Mouse (Mus musculus): ENCODE measurements around the gene Nrde2. TPM values are rescaled to one million over a fixed set of nuclear protein-coding genes. Genes with fewer than 3 reads are reported as not detected.

Gene Nrde2
- polyA plus RNA-seq, 1 experiment from 2014 or later = 4.7 TPM

DNA sequence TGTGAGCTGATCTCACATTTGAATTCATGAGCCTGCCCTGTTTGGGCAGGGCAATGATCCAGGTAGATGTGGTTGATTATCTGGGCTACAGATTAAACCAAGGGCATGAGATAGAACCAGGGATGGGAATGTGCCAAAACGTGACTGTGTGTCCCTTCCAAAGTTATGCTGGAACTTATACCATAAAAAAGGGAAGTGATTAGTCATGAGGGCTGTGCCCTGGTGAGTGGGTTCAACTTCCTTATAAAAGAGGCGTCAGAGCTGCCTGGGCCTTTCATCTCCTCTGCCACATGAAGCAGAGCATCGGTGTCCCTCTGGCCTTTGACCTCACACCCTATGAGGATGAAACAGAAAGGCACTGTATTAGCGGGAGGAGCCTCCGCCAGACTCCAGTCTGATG, 24.5 kb upstream of the Nrde2 start:
- no peak overlapping the region for H3K4me3 ChIP-seq (ENCODE audit: low read depth, low read length)
- TF ChIP-seq CTCF (IDR thresholded peaks at IDR 0.05; ENCODE audit: low read depth) (no peak), EP300 (IDR thresholded peaks at IDR 0.05; ENCODE audit: low read depth) (no peak)
- DNase-seq (no peak), ATAC-seq (no peak)
- H3K36me3 ChIP-seq (replicated peaks; ENCODE audit: insufficient read depth, low read length) = no peaks in the 10 kb centered on the region
- H3K27me3 ChIP-seq (ENCODE audit: insufficient read depth, low read length) = no peaks in the 10 kb centered on the region
- H3K9me3 ChIP-seq (ENCODE audit: low read length) = no peaks in the 10 kb centered on the region
- no peak overlapping the region for H3K9ac ChIP-seq (replicated peaks)
- H3K4me1 ChIP-seq (ENCODE audit: insufficient read depth) = peaks cover 16% of the 10 kb centered on the region
- 28% methylated on average over 5 of the region's 5 CpGs for WGBS (ENCODE audit: insufficient replicate concordance)
- H3K27ac ChIP-seq (ENCODE audit: low read depth) = peak overlapping the region; percentile 66
- H3K4me2 ChIP-seq (ENCODE audit: low read depth, low read length) = no peak overlapping the region

- no peak overlapping the region for H3K9ac ChIP-seq (replicated peaks)
- peak; percentile 43 for TF ChIP-seq CTCF (IDR thresholded peaks at IDR 0.05; ENCODE audit: low read depth)
- TF ChIP-seq EP300 (IDR thresholded peaks at IDR 0.05; ENCODE audit: low read depth) = no peak
- no peak overlapping the region for H3K4me3 ChIP-seq (ENCODE audit: low read depth, low read length)
- H3K4me2 ChIP-seq (ENCODE audit: low read depth, low read length) = no peak overlapping the region
- DNase-seq (no peak), ATAC-seq (no peak)
- H3K27ac ChIP-seq (ENCODE audit: low read depth) = no peak overlapping the region
- no peaks in the 10 kb centered on the region for H3K27me3 ChIP-seq (ENCODE audit: insufficient read depth, low read length)
- no peaks in the 10 kb centered on the region for H3K9me3 ChIP-seq (ENCODE audit: low read length)
- 80% methylated on average over 2 of the region's 2 CpGs for WGBS (ENCODE audit: insufficient replicate concordance)
- H3K36me3 ChIP-seq (replicated peaks; ENCODE audit: insufficient read depth, low read length) = no peaks in the 10 kb centered on the region
- H3K4me1 ChIP-seq (ENCODE audit: insufficient read depth) = peaks cover 10% of the 10 kb centered on the region
Measured at GRCm38 (mm10) chr12:100182676-100183075, 23.2 kb upstream of the Nrde2 start.

DNA sequence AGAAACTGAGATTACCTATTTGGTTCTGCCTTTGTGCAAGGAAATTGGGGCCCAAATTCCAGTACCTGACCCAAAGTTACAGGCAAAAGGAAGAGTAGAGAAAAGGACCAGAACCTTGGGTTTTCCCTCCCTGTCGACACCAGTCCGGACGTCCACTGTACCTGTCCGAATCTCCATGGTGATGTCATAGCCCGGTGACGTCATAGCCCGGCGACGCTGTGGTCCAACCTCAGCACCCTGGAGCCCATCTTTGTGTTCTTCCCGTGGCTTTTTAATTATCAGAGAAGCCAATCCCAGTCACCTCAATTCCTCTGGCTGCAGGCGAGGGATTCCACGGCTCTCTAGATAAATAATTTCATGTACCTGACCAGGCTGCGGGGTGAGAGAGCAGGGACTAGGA, 21.3 kb upstream of the Nrde2 start:
- TF ChIP-seq CTCF (IDR thresholded peaks at IDR 0.05; ENCODE audit: low read depth) (no peak), EP300 (IDR thresholded peaks at IDR 0.05; ENCODE audit: low read depth) (no peak)
- DNase-seq = no peak
- Histone ChIP-seq H3K9me3 (ENCODE audit: low read length) (no peaks in the 10 kb centered on the region), H3K27ac (ENCODE audit: low read depth) (no peak overlapping the region), H3K4me2 (ENCODE audit: low read depth, low read length) (no peak overlapping the region), H3K36me3 (replicated peaks; ENCODE audit: insufficient read depth, low read length) (no peaks in the 10 kb centered on the region), H3K9ac (replicated peaks) (no peak overlapping the region), H3K4me3 (ENCODE audit: low read depth, low read length) (no peak overlapping the region), H3K27me3 (ENCODE audit: insufficient read depth, low read length) (no peaks in the 10 kb centered on the region), H3K4me1 (ENCODE audit: insufficient read depth) (0 out of 2 replicates have a peak, but pooled peaks cover 3% of the 10 kb centered on the region)
- WGBS (ENCODE audit: insufficient replicate concordance) = 75% methylated on average over 13 of the region's 13 CpGs
- ATAC-seq = no peak

DNA sequence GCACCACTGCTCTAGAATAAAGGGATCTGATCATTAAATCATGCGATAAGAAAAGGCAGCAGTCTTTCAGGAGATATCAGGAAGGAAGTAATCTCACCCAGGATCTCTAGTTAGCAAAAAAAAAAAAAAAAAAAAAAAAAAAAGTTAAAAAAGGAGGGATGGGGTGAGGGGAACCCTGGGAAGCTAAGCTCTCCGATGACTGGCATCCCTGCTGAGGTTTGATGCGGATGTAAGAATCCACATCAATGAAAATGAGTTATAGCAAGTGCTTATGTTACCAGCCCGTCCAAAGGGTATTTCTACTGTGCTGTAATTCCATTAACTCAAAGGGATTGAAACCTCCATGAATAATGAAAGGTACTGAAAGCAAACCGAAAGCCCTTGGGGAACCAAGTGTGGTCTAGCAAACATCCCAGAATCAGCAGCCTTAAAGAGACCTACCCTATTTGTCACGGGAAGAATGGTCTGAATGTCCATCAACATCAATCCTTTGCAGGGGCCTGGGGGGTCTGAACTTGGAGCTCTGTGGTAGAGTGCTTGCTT, 19.5 kb upstream of the Nrde2 start:
- DNase-seq = no peak
- Histone ChIP-seq H3K9ac (replicated peaks) (no peak overlapping the region), H3K9me3 (ENCODE audit: low read length) (no peaks in the 10 kb centered on the region), H3K27ac (ENCODE audit: low read depth) (no peak overlapping the region), H3K4me2 (ENCODE audit: low read depth, low read length) (no peak overlapping the region), H3K27me3 (ENCODE audit: insufficient read depth, low read length) (no peaks in the 10 kb centered on the region), H3K36me3 (replicated peaks; ENCODE audit: insufficient read depth, low read length) (no peaks in the 10 kb centered on the region), H3K4me3 (ENCODE audit: low read depth, low read length) (no peak overlapping the region), H3K4me1 (ENCODE audit: insufficient read depth) (no peaks in the 10 kb centered on the region)
- no peak for ATAC-seq
- 67% methylated on average over 6 of the region's 6 CpGs for WGBS (ENCODE audit: insufficient replicate concordance)
- no peak for TF ChIP-seq CTCF (IDR thresholded peaks at IDR 0.05; ENCODE audit: low read depth)
- TF ChIP-seq EP300 (IDR thresholded peaks at IDR 0.05; ENCODE audit: low read depth) = no peak

- 72% methylated on average over 11 of the region's 11 CpGs for WGBS (ENCODE audit: insufficient replicate concordance)
- Histone ChIP-seq H3K4me2 (ENCODE audit: low read depth, low read length) (no peak overlapping the region), H3K9me3 (ENCODE audit: low read length) (no peaks in the 10 kb centered on the region), H3K9ac (replicated peaks) (no peak overlapping the region), H3K36me3 (replicated peaks; ENCODE audit: insufficient read depth, low read length) (no peaks in the 10 kb centered on the region), H3K27ac (ENCODE audit: low read depth) (no peak overlapping the region), H3K4me1 (ENCODE audit: insufficient read depth) (no peaks in the 10 kb centered on the region), H3K27me3 (ENCODE audit: insufficient read depth, low read length) (no peaks in the 10 kb centered on the region), H3K4me3 (ENCODE audit: low read depth, low read length) (no peak overlapping the region)
- DNase-seq (no peak), ATAC-seq (no peak)
- TF ChIP-seq CTCF (IDR thresholded peaks at IDR 0.05; ENCODE audit: low read depth) (no peak), EP300 (IDR thresholded peaks at IDR 0.05; ENCODE audit: low read depth) (no peak)
Measured at GRCm38 (mm10) chr12:100176469-100177056, 17.1 kb upstream of the Nrde2 start.

GRCm38 (mm10) chr12:100172481-100172880, 13.0 kb upstream of the Nrde2 start:
- Histone ChIP-seq H3K9ac (replicated peaks) (no peak overlapping the region), H3K4me2 (ENCODE audit: low read depth, low read length) (no peak overlapping the region), H3K27me3 (ENCODE audit: insufficient read depth, low read length) (no peaks in the 10 kb centered on the region), H3K27ac (ENCODE audit: low read depth) (no peak overlapping the region), H3K9me3 (ENCODE audit: low read length) (no peaks in the 10 kb centered on the region), H3K4me1 (ENCODE audit: insufficient read depth) (peaks cover 12% of the 10 kb centered on the region), H3K36me3 (replicated peaks; ENCODE audit: insufficient read depth, low read length) (no peaks in the 10 kb centered on the region), H3K4me3 (ENCODE audit: low read depth, low read length) (no peak overlapping the region)
- TF ChIP-seq EP300 (IDR thresholded peaks at IDR 0.05; ENCODE audit: low read depth) = no peak
- no peak for TF ChIP-seq CTCF (IDR thresholded peaks at IDR 0.05; ENCODE audit: low read depth)
- 58% methylated on average over 7 of the region's 7 CpGs for WGBS (ENCODE audit: insufficient replicate concordance)
- ATAC-seq (no peak), DNase-seq (no peak)
